Comparison of ENCODE assay signal across 15 mouse cellular contexts in the genomic region with DNA sequence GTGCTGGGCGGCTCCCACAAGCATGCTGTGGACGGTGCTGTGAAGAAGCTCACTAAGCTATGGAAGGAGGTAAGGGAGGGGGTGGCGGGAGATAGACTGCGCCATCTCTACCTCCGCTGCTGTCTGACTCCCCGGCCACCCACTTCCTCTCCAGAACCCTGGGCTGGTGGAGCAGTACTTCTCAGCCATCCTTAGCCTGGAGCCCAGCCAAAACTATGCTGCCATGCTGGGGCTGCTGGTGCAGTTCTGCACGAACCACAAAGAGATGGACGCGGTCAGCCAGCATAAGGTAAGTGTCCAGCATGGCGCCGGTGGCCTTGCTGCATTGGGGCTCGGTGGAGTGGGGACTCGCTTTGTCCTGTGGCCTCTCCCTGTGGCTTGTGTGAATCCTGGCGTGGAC.
"Had no signal": no experiment of that assay in that cellular context is flagged by ENCODE, and none has a peak within 500 bp of the region (broad histone marks: within the 10 kb centered on the region; RNA-seq: fewer than 3 reads in every experiment).

No protein-coding gene starts in this region.

- ATAC-seq: liver, postnatal 0 days; midbrain, embryonic 16.5 days had no signal

- H3K27ac ChIP-seq: kidney, postnatal 0 days; limb, embryonic 15.5 days; liver, embryonic 13.5 days; lung, embryonic 15.5 days; midbrain, embryonic 12.5 days; neural tube, embryonic 13.5 days; stomach, postnatal 0 days had no signal

- H3K4me1 ChIP-seq: liver, embryonic 13.5 days; midbrain, embryonic 12.5 days; neural tube, embryonic 13.5 days had no signal

- H3K4me3 ChIP-seq: limb, embryonic 15.5 days; liver, embryonic 13.5 days; lung, embryonic 15.5 days; midbrain, embryonic 12.5 days; neural tube, embryonic 13.5 days had no signal

- H3K27me3 ChIP-seq: limb, embryonic 15.5 days; liver, embryonic 13.5 days; lung, embryonic 15.5 days; midbrain, embryonic 12.5 days; neural tube, embryonic 13.5 days had no signal

- DNase-seq: layer of hippocampus, adult 9-11 months; layer of hippocampus, postnatal 36 days; liver, embryonic 13.5 days; liver, postnatal 0 days; lung, postnatal 14 days; retina, postnatal 1 day; right cerebral cortex, postnatal 25 days; thymus, postnatal 14 days had no signal
